Mouse (Mus musculus) midbrain, embryonic 15.5 days (tissue): Measurements from ENCODE around the gene Alox5. TPM values are rescaled to one million over a fixed set of nuclear protein-coding genes. Genes with fewer than 3 reads are reported as not detected.

Experiments used
- ATAC-seq: fragments of 200-750 bp; cut with Nextera tagmentation; replicated peaks from 2 replicates; pipeline ENCODE4 v1.8.0; 2017; ENCODE audit warnings: moderate TSS enrichment
- H3K27ac ChIP-seq: fragments of 300-500 bp; sonication (generic); 2 replicates; pipeline ENCODE4 v1.5.1; 2015; ENCODE audit warnings: mild to moderate bottlenecking, inconsistent platforms
- H3K27me3 ChIP-seq: fragments of 300-500 bp; sonication (generic); replicated peaks from 2 replicates; pipeline ENCODE4 v1.6.1; 2015; ENCODE audit warnings: inconsistent platforms
- H3K36me3 ChIP-seq: fragments of 300-500 bp; sonication (generic); replicated peaks from 2 replicates; pipeline ENCODE4 v1.6.1; 2015; ENCODE audit warnings: inconsistent platforms
- H3K4me1 ChIP-seq: fragments of 300-500 bp; sonication (generic); 2 replicates; pipeline ENCODE4 v1.6.1; 2015; ENCODE audit warnings: inconsistent platforms
- H3K4me2 ChIP-seq: fragments of 300-500 bp; sonication (generic); 2 replicates; pipeline ENCODE4 v1.6.1; 2015; ENCODE audit warnings: inconsistent platforms, mild to moderate bottlenecking, moderate library complexity
- H3K4me3 ChIP-seq: fragments of 300-500 bp; sonication (generic); 2 replicates; pipeline ENCODE4 v1.5.1; 2015; ENCODE audit warnings: mild to moderate bottlenecking, inconsistent platforms
- H3K9ac ChIP-seq: fragments of 300-500 bp; sonication (generic); 2 replicates; pipeline ENCODE4 v1.6.1; 2015; ENCODE audit warnings: mild to moderate bottlenecking, inconsistent platforms
- H3K9me3 ChIP-seq: fragments of 300-500 bp; sonication (generic); 2 replicates; pipeline ENCODE4 v1.6.1; 2016; ENCODE audit warnings: inconsistent platforms
- WGBS: fragments of 180-500 bp; shearing (Covaris S2); methylation state at CpG from one replicate; pipeline ENCODE4 v1.1.7; 2015; ENCODE audit warnings: mixed read lengths; 5-methylcytosine and 5-hydroxymethylcytosine counted together
- polyA plus RNA-seq: library from polyadenylated mRNA; unstranded; fragments of >200 nt; fragmentation: Nextera tagmentation; extraction: Ambion mirVana; gene quantifications from 2 replicates; pipeline ENCODE4 v1.2.1, GENCODE M21; 2015

Gene Alox5
- polyA plus RNA-seq, 1 experiment from 2014 or later, result 0.30 TPM

- Histone ChIP-seq H3K27ac (0 out of 2 replicates have a peak overlapping the region, but pooled peaks have one; percentile 39), H3K4me1 (peaks cover 7% of the 10 kb centered on the region), H3K4me2 (no peak overlapping the region), H3K9me3 (no peaks in the 10 kb centered on the region), H3K9ac (no peak overlapping the region), H3K27me3 (no peaks in the 10 kb centered on the region), H3K4me3 (no peak overlapping the region), H3K36me3 (no peaks in the 10 kb centered on the region; the same call in 1 of the 2 replicates)
- ATAC-seq, result no peak
- WGBS, result 12% methylated on average over 2 of the region's 2 CpGs
Observed at GRCm38 (mm10) chr6:116398136-116398535, 62.8 kb downstream of the Alox5 start.

DNA sequence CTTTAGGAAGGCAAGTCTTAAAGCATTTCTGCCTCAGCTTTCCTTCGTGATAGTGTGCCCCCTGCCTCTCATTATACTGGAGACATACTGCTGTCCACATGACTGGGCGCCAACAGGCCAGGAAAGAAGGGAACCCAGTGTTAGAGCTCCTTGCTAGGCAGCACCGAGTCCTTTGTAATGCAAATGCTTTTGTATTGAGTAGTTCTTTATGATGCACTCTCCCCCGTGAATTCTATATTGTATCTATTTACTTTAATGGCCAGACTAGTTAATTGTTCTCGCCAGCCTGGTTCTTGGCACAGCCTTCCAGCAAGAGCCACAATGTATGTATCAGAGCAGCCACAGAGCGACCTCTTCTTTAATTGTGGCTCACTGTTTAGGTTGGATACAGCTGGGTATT is 63.4 kb downstream of the Alox5 start:
- H3K27me3 ChIP-seq, result no peaks in the 10 kb centered on the region
- H3K36me3 ChIP-seq, result no peaks in the 10 kb centered on the region; the same call in 1 of the 2 replicates
- no peak overlapping the region for H3K4me3 ChIP-seq
- no peak overlapping the region for H3K4me2 ChIP-seq
- no peaks in the 10 kb centered on the region for H3K9me3 ChIP-seq
- H3K4me1 ChIP-seq, result peaks cover 7% of the 10 kb centered on the region
- peak overlapping the region; percentile 39 for H3K27ac ChIP-seq
- 0 out of 2 replicates have a peak, but pooled peaks have one; percentile 37 for ATAC-seq
- WGBS, result 15% methylated on average over 6 of the region's 6 CpGs
- no peak overlapping the region for H3K9ac ChIP-seq

GRCm38 (mm10) chr6:116394916-116395648 is 65.9 kb downstream of the Alox5 start:
- Histone ChIP-seq H3K9me3 (no peaks in the 10 kb centered on the region), H3K27me3 (no peaks in the 10 kb centered on the region), H3K9ac (no peak overlapping the region), H3K4me1 (peaks cover 7% of the 10 kb centered on the region), H3K36me3 (no peaks in the 10 kb centered on the region), H3K27ac (no peak overlapping the region), H3K4me3 (no peak overlapping the region), H3K4me2 (no peak overlapping the region)
- 74% methylated on average over 2 of the region's 2 CpGs for WGBS
- ATAC-seq, result no peak

DNA sequence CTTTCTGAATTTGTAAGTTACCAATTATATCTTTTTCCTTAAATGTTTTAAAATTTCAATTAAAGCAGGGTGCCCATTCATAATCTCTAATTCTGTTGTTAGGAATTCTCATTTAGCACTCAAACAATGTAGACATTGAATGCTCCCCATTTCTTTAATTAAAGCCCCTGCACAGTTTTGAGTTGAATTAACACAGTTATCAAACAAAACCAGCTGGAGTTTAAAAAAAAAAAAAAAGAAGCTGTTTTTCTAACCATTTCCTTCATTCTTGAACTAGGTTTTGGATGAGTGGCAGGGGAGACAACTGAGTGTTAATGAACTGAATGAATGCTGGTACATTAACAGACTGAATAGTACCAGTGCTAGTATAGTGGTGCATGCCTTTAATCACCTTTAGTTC is 71.5 kb downstream of the Alox5 start:
- Histone ChIP-seq H3K4me1 (peaks cover 16% of the 10 kb centered on the region), H3K36me3 (no peaks in the 10 kb centered on the region), H3K27me3 (no peaks in the 10 kb centered on the region), H3K27ac (no peak overlapping the region), H3K9ac (no peak overlapping the region), H3K9me3 (no peaks in the 10 kb centered on the region), H3K4me3 (no peak overlapping the region), H3K4me2 (no peak overlapping the region)
- ATAC-seq, result no peak

GRCm38 (mm10) chr6:116388068-116388467 is 72.9 kb downstream of the Alox5 start:
- no peak for ATAC-seq
- peaks cover 28% of the 10 kb centered on the region for H3K4me1 ChIP-seq
- no peaks in the 10 kb centered on the region for H3K27me3 ChIP-seq
- H3K4me3 ChIP-seq, result no peak overlapping the region
- H3K9me3 ChIP-seq, result no peaks in the 10 kb centered on the region
- H3K9ac ChIP-seq, result no peak overlapping the region
- H3K27ac ChIP-seq, result no peak overlapping the region
- no peaks in the 10 kb centered on the region for H3K36me3 ChIP-seq
- no peak overlapping the region for H3K4me2 ChIP-seq
- 98% methylated on average over 1 of the region's 1 CpGs for WGBS

GRCm38 (mm10) chr6:116386506-116386905 is 74.5 kb downstream of the Alox5 start:
- Histone ChIP-seq H3K9me3 (no peaks in the 10 kb centered on the region), H3K4me1 (peaks cover 31% of the 10 kb centered on the region), H3K4me3 (no peak overlapping the region), H3K4me2 (peak overlapping the region; percentile 39; the same call in 1 of the 2 replicates), H3K27ac (peak overlapping the region; percentile 17; the same call in 1 of the 2 replicates), H3K9ac (no peak overlapping the region), H3K36me3 (no peaks in the 10 kb centered on the region), H3K27me3 (no peaks in the 10 kb centered on the region)
- ATAC-seq, result no peak
- WGBS, result 28% methylated on average over 3 of the region's 3 CpGs

- Histone ChIP-seq H3K36me3 (no peaks in the 10 kb centered on the region), H3K9me3 (no peaks in the 10 kb centered on the region), H3K4me1 (peaks cover 31% of the 10 kb centered on the region), H3K4me2 (peak overlapping the region; percentile 39), H3K27me3 (no peaks in the 10 kb centered on the region), H3K9ac (no peak overlapping the region), H3K4me3 (0 out of 2 replicates have a peak overlapping the region, but pooled peaks have one; percentile 2), H3K27ac (peak overlapping the region; percentile 68)
- peak; percentile 83 for ATAC-seq
- 20% methylated on average over 4 of the region's 4 CpGs for WGBS
Observed at GRCm38 (mm10) chr6:116386045-116386415, 74.9 kb downstream of the Alox5 start.

GRCm38 (mm10) chr6:116385194-116386044 is 75.6 kb downstream of the Alox5 start:
- ATAC-seq, result no peak
- peaks cover 31% of the 10 kb centered on the region for H3K4me1 ChIP-seq
- no peak overlapping the region for H3K9ac ChIP-seq

DNA sequence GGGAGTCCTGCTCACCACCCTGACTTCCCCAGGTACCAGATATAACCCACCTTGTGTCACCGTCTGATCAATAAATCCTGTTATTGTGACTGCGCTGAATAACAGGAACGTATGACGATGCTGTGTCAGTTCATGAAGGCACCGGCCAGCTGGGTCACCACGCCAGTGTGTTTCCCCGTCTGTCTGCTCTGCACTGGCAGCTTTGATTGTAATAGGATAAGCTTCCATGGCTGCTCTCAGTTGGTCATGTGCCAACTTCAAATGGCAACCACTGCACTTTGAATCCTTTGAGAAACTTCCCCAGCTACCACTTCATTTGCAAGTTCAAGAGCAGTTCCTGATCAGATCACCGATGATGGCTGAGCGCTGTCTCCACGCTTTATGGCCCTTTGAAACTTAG is 77.4 kb downstream of the Alox5 start:
- Histone ChIP-seq H3K27ac (peak overlapping the region; percentile 45), H3K9me3 (no peaks in the 10 kb centered on the region), H3K36me3 (no peaks in the 10 kb centered on the region), H3K4me2 (no peak overlapping the region), H3K4me3 (no peak overlapping the region), H3K27me3 (no peaks in the 10 kb centered on the region), H3K9ac (no peak overlapping the region), H3K4me1 (peaks cover 31% of the 10 kb centered on the region)
- 45% methylated on average over 10 of the region's 10 CpGs for WGBS
- ATAC-seq, result no peak

More at GRCm38 (mm10) chr6:116385194-116386044, 75.6 kb downstream of the Alox5 start:
- Histone ChIP-seq H3K4me3 (0 out of 2 replicates have a peak overlapping the region, but pooled peaks have one; percentile 2), H3K9me3 (no peaks in the 10 kb centered on the region), H3K36me3 (no peaks in the 10 kb centered on the region), H3K27ac (peak overlapping the region; percentile 68), H3K27me3 (no peaks in the 10 kb centered on the region), H3K4me2 (peak overlapping the region; percentile 39)
- WGBS, result 12% methylated on average over 5 of the region's 5 CpGs

DNA sequence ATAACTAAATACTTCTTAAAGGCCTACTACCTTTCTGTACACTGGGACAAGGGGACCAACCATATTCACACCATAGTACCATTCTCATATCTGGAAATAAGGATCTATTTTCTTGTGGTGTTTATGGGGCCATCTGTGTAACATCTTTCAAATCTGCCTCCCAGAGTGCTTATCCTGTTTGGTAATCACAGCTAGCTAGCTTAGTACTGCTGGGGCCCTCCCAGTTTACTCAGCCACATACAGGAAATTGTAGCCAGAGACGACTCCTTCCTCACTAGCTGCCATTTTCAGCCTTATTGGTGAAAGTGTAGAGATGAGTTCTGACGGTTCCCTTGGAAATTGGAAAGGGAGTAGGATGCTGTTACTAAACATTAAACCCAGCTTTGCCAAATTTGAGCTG is 79.4 kb downstream of the Alox5 start:
- no peaks in the 10 kb centered on the region for H3K36me3 ChIP-seq
- H3K9ac ChIP-seq, result no peak overlapping the region
- 79% methylated on average over 2 of the region's 2 CpGs for WGBS
- H3K4me1 ChIP-seq, result peaks cover 31% of the 10 kb centered on the region
- no peak overlapping the region for H3K4me2 ChIP-seq
- ATAC-seq, result no peak
- no peak overlapping the region for H3K27ac ChIP-seq
- H3K4me3 ChIP-seq, result no peak overlapping the region
- no peaks in the 10 kb centered on the region for H3K27me3 ChIP-seq
- no peaks in the 10 kb centered on the region for H3K9me3 ChIP-seq

GRCm38 (mm10) chr6:116380157-116380556 is 80.8 kb downstream of the Alox5 start:
- H3K36me3 ChIP-seq, result no peaks in the 10 kb centered on the region
- no peaks in the 10 kb centered on the region for H3K27me3 ChIP-seq
- no peak for ATAC-seq
- no peak overlapping the region for H3K27ac ChIP-seq
- no peak overlapping the region for H3K4me2 ChIP-seq
- peaks cover 20% of the 10 kb centered on the region for H3K4me1 ChIP-seq
- WGBS, result 46% methylated on average over 3 of the region's 3 CpGs
- no peaks in the 10 kb centered on the region for H3K9me3 ChIP-seq
- no peak overlapping the region for H3K9ac ChIP-seq
- H3K4me3 ChIP-seq, result no peak overlapping the region

DNA sequence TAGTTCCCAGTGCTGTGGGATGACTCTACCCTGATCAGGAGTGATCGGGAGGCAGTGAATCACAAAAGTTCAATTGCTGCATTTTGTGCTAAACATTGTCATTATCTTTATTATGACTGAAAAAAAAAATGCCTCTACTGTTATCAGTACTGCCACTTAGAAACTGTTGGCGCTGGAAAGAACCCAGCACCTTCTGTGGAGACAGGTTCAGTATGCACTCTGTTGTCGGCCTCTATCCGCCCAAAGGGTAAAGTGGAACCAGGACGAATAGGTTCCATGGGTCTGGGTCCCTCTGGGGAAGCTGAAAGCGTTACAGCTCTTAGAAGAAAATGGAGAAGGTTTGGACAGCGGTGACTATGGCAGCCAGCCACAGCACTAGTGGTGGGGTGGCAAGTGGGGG is 82.1 kb downstream of the Alox5 start:
- H3K27ac ChIP-seq, result no peak overlapping the region
- no peak for ATAC-seq
- H3K9ac ChIP-seq, result no peak overlapping the region
- peaks cover 10% of the 10 kb centered on the region for H3K4me1 ChIP-seq
- WGBS, result 88% methylated on average over 7 of the region's 7 CpGs
- no peaks in the 10 kb centered on the region for H3K36me3 ChIP-seq
- H3K4me2 ChIP-seq, result no peak overlapping the region
- no peaks in the 10 kb centered on the region for H3K27me3 ChIP-seq
- no peak overlapping the region for H3K4me3 ChIP-seq
- no peaks in the 10 kb centered on the region for H3K9me3 ChIP-seq
